Mouse (Mus musculus) CD4-positive naive resting alpha-beta T cell, adult 57 days (primary cell): Measurements from ENCODE around the gene Lmbr1. TPM values are rescaled to one million over a fixed set of nuclear protein-coding genes. Genes with fewer than 3 reads are reported as not detected.

ENCODE experiments used
- total RNA-seq: library from RNA; stranded (reverse); gene quantifications from one replicate; pipeline ENCODE4 v1.2.4, GENCODE M21; 2023

Lmbr1 gene
- total RNA-seq, result 2.0 TPM

DNA sequence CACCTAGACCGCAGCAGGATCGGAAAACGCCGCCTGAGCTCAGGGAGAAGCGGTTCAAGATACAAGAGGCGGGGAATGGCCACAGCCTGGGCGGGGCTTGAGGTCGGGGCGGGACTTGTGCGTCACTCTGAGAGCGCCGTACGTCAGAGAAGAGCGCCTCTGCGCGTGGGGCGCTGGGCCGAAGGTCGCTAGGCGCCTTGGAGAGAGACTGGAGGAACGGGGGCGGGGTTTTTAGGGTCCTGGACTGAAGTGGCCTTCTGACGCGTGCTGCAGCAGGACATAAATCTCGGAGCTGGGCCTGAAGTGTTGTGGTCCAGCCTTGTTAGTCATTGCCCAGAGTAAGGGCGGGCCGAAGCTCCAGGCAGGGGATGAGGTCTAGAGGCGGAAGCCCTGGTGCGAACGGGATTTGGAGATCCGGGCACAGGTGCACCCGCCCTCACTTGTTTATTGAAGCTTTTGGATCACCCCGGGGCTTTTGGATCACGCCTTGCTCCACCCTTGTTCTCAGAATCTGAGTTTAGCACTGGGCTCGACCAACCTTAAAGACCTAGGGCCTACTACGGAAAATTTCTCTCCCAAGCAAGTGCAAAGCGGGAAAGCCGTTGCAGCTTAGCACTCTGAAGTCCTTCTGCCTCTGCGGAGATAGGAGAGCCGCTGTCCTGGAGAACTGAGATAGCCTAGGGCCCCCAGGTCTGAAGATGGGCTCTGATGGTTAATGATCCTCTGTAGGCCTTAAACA, at the start of gene Lmbr1:
Gene Lmbr1, minus strand, starts transcription at position 93 of the 739 bp plus-strand sequence.

DNA sequence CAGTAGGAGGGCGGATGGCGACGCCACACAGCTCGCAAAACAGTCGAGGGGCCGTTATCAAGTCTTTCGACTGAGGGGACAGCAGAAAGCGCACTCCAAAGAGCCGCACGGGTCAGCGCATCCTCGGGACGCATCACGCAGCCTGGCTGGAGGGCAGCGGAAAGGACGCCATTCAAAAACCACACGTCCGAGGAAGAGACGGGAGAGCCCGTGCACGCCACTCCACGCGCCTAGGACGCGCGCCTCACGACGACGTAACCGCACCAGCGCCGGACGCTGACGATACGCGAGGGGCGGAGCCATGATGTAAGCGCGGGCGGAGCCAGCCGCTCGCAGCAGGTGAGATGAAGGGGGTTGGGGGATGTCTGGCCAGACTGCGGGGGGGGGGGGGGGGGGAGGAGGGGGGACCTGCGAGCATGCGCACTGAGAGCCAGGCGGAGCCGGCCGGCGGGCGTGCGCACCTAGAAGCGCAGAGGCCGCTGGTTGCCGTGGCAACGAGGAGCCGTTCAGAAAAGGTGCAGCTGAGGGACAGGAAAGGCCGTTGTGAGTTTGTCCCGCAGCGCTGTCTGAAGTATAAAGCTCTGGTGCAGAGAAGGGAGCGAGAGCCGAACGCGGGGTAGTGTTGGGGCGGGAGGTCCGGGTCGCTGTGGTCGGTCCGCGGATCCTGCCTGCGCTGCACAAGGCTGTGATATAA, 182.5 kb downstream of the Lmbr1 start, which contains the start of gene Rnf32:
Gene Rnf32, plus strand, starts transcription at position 423 of the 694 bp plus-strand sequence.

Other genes starting within 250 kb of the Lmbr1 start
- gene Rnf32, start 182.4 kb downstream of the Lmbr1 start, total RNA-seq, result 15.4 TPM
- 24.0 TPM for gene Nom1, start 56.3 kb upstream of the Lmbr1 start, total RNA-seq
- gene Mnx1, start 100.1 kb upstream of the Lmbr1 start, total RNA-seq, result not detected
- 45.2 TPM for gene Ube3c, start 190.9 kb upstream of the Lmbr1 start, total RNA-seq